Mouse (Mus musculus) cortical plate, adult 2 months (tissue): ENCODE measurements around the gene Tmem136.

Experiments used
- CTCF ChIP-seq: fragments of 200-500 bp; IDR thresholded peaks from 2 replicates; pipeline ENCODE4 v1.5.1; 2011; ENCODE audit warnings: mild to moderate bottlenecking, control low read depth, low read length; ENCODE audit not compliant: insufficient read depth; ENCODE audit errors: extremely low read depth
- POLR2A ChIP-seq: fragments of 200-500 bp; IDR thresholded peaks from 2 replicates; pipeline ENCODE4 v1.6.1; 2011; ENCODE audit warnings: mild to moderate bottlenecking, low read length, control low read depth; ENCODE audit not compliant: insufficient read depth; ENCODE audit errors: extremely low read depth

DNA sequence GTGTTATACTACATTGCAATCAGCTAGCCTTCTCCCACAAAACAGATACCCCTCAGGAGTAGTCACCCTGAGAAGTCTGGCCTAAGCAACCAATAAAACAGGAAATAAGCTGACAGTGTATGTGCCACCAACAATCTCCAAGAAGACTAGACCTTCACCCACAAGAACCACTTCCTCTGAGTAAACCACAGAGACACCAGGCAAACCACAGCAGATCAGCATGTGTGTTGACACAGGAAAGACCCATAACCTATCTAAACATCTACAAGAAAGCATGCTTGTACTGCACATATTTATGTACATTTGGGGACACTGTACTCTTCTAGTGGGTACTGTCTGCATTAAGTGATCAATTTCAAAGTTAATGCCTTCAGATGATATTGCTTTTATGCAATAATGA lies 20.0 kb downstream of the Tmem136 start:
- TF ChIP-seq CTCF = no peak
- TF ChIP-seq POLR2A = no peak
